Mouse (Mus musculus): ENCODE measurements around the gene 4931428L18Rik. TPM values are rescaled to one million over a fixed set of nuclear protein-coding genes. Genes with fewer than 3 reads are reported as not detected.

The 4931428L18Rik gene
- polyA plus RNA-seq, 1 experiment from 2014 or later: not detected

DNA sequence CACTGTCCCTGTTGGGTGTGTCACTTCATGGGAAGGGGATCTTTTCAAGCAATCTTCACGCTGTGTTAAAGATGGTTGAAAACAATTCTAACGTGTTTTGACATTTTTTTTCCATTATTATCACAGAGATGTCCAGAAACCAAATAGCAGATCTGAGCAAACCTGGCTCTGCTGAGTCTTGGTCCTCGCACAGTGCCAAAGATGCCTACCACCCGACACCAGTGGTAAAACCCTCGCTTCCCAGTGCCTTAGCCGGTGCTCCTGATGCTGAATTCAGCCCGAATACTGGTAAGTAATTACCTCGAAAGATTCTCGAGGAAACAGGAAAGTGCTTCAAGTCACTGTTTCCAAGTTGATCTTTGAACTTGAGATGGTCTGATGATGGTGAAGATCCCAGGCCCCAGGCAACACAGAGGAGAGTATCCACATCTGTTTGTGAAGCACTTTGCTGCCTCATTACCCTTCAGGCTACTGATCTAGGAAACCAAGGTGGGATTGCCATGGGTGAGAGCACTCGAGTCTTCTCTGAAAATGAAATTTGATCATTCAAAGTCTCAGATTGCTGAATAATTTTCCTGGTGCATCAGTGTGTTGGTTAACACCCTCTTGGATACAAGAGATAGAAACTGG, 32.1 kb downstream of the 4931428L18Rik start:
- Histone ChIP-seq H3K4me1 (no peaks in the 10 kb centered on the region), H3K9ac (no peak overlapping the region), H3K4me3 (no peak overlapping the region), H3K36me3 (no peaks in the 10 kb centered on the region), H3K27ac (no peak overlapping the region), H3K4me2 (no peak overlapping the region), H3K27me3 (replicated peaks) (no peaks in the 10 kb centered on the region), H3K9me3 (replicated peaks) (no peaks in the 10 kb centered on the region)
- ATAC-seq: no peak
- 58% methylated on average over 10 of the region's 10 CpGs for WGBS (ENCODE audit: insufficient replicate concordance)

DNA sequence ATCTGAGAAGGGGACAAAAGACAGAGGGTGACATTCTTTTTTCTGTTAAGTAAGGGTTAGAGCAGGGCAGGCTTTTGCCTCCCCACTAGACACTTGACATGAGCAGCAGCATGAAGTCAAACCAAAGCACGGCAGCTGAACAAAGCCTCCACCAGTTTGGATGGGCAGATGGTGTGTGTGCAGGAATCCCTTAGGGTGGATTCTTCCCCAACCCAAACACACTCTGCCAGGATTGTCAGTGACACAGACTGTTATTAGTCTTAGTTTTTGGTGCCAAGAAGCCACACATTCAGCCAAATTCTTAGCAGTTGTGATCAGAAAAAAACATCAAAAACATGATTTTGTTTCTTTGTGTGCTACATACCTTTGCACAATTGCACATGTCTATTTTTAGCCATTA, 44.2 kb downstream of the 4931428L18Rik start:
- Histone ChIP-seq H3K4me1 (no peaks in the 10 kb centered on the region), H3K4me2 (no peak overlapping the region), H3K4me3 (no peak overlapping the region), H3K36me3 (no peaks in the 10 kb centered on the region), H3K9ac (no peak overlapping the region), H3K9me3 (replicated peaks) (no peaks in the 10 kb centered on the region), H3K27me3 (replicated peaks) (no peaks in the 10 kb centered on the region), H3K27ac (no peak overlapping the region)
- WGBS (ENCODE audit: insufficient replicate concordance): 63% methylated on average over 1 of the region's 1 CpGs
- ATAC-seq: no peak

DNA sequence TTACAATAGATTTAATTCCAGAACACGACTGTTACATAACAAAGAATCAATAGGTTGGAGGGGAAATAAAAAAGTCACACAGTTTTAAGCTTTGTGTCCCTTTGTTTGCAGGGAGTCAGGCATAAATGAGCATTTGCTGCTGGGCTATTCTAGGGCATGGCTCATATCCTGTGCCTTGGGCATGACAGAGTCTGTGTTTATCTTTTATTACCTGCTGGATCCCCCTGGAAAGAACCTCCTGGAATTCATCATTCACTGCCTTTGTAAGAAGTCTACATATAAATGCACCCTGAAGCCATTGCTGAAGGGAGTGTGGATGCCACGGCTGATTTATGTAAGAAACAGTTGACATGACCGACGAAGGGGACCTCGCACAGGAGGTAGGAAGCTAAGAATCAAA, 46.4 kb downstream of the 4931428L18Rik start, which contains the start of gene Lgsn:
Gene Lgsn, plus strand, starts transcription at position 301 of the 400 bp plus-strand sequence.
- WGBS (ENCODE audit: insufficient replicate concordance): 56% methylated on average over 5 of the region's 5 CpGs

DNA sequence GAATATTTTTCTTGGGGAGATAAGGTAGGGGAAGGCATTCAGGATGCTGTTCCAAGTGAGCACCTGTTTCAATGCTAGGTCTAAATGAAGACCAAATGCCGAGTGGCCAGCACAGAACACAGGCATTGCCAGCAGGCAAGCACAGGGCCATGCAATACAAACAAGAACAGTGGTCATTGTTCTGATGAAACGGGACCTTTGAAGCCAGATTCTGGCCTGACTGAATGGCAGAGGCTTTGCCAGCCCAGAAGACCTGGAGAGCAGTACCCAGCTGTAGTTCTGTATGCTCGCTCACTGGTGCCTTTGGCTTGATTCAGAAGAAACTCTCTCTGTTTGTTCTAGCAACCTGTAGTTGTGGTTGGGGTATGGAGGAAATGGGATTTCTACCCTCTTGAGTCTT, 47.1 kb downstream of the 4931428L18Rik start:
- Histone ChIP-seq H3K4me2 (no peak overlapping the region), H3K9ac (no peak overlapping the region), H3K27ac (no peak overlapping the region), H3K27me3 (replicated peaks) (no peaks in the 10 kb centered on the region), H3K36me3 (no peaks in the 10 kb centered on the region), H3K4me3 (no peak overlapping the region), H3K4me1 (no peaks in the 10 kb centered on the region), H3K9me3 (replicated peaks) (no peaks in the 10 kb centered on the region)
- no peak for ATAC-seq
- 53% methylated on average over 3 of the region's 3 CpGs for WGBS (ENCODE audit: insufficient replicate concordance)

More for the DNA sequence above, 46.4 kb downstream of the 4931428L18Rik start, which contains the start of gene Lgsn:
- Histone ChIP-seq H3K27ac (no peak within 1 kb of the TSS), H3K4me1 (no peaks in the 10 kb centered on the region), H3K9ac (no peak within 1 kb of the TSS), H3K4me2 (no peak within 1 kb of the TSS), H3K4me3 (no peak within 1 kb of the TSS), H3K9me3 (replicated peaks) (no peaks in the 10 kb centered on the region), H3K36me3 (no peaks in the 10 kb centered on the region), H3K27me3 (replicated peaks) (no peaks in the 10 kb centered on the region)
- no peak for ATAC-seq

DNA sequence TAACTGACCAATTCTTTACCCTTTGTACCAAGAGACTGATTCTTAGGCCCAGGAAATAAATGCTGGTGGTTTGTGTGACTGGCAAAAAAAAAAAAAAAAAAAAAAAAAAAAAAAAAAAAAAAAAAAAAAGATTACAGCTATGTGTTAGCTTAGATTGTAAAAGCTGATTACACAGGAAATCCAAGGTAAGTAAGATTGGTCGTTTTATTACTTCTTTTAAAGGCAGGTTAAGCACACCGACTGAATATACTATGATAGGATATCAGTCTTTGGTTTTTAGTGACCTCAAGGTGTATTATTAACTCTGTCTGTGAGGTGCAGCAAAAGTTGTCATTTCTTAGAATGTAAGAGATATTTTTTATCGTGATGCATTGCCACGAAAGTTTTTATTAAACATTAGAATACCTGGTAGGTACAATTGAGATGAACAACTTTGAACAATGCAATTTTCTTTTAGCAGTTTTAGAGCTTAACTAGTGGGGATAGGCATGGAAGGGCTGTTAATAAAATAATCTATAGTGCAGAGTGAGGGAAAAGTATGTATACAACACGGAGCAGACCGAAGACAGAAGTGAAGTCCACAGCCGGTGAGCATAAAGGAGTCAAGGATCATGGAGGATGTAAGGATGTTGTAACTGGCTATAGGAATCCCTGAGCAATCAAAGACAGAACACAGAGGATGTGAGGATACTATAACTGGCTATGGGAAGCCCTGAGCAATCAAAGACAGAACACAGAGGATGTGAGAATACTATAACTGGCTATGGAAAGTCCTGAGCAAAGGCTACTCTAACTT, 57.0 kb downstream of the 4931428L18Rik start:
- Histone ChIP-seq H3K36me3 (no peaks in the 10 kb centered on the region), H3K9ac (no peak overlapping the region), H3K27me3 (replicated peaks) (no peaks in the 10 kb centered on the region), H3K9me3 (replicated peaks) (no peaks in the 10 kb centered on the region), H3K4me1 (no peaks in the 10 kb centered on the region), H3K27ac (no peak overlapping the region), H3K4me2 (no peak overlapping the region), H3K4me3 (no peak overlapping the region)
- ATAC-seq: no peak
- 76% methylated on average over 7 of the region's 7 CpGs for WGBS (ENCODE audit: insufficient replicate concordance)

DNA sequence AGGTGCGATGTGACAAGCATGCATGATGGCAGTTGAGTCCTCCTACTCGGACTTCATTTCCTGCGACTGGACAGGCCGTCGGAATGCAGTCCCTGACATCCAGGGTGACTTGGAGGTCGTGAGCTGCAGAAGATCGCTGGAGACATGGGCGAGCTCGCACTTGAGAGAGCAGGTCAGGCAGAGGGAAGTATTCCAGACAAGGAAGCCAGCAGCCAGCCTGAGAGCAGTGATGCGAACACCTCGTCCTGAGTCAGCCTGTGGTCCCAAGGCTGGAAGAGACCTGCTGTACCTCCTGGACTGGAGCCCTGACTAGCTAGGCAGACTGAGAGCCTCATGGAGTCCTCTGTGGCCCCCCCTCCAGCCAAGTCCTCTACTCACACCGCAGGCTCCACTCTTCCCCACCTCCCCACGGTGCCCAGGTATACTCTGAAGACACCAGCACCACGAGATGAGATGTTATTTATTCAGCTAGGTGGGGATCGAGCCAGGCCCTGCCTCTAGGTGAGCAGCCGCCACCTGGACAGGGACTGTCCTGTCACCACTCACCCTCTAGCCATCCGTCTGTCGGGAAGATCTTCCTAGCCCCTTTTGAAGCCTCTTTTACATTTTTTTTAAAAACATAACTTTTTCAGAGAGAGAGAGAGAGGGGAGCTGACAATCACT, 57.8 kb downstream of the 4931428L18Rik start:
- Histone ChIP-seq H3K27me3 (replicated peaks) (no peaks in the 10 kb centered on the region), H3K4me2 (no peak overlapping the region), H3K4me1 (no peaks in the 10 kb centered on the region), H3K9me3 (replicated peaks) (no peaks in the 10 kb centered on the region), H3K4me3 (no peak overlapping the region), H3K9ac (no peak overlapping the region), H3K36me3 (no peaks in the 10 kb centered on the region), H3K27ac (no peak overlapping the region)
- ATAC-seq: no peak
- 64% methylated on average over 18 of the region's 18 CpGs for WGBS (ENCODE audit: insufficient replicate concordance)

DNA sequence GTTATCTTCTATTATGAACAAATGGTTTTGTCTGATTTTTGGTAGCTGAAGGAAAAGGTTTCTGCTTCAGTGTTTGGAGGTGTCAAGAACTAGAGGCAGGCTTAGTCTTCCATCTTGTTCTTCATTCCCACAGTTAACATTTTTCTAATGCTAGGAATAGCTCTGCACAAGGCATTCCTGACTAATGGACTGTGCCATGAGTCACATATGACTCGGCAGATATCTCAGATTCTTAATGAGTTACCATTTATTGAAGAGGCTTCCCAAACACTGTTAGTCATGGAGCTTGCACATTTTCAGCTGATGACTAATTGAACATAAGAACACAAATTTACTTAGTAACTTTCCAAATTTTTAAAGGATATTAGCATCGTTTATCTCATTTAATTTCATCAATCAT, 65.6 kb downstream of the 4931428L18Rik start:
- ATAC-seq: no peak
- Histone ChIP-seq H3K27me3 (replicated peaks) (no peaks in the 10 kb centered on the region), H3K4me1 (no peaks in the 10 kb centered on the region), H3K36me3 (no peaks in the 10 kb centered on the region), H3K27ac (no peak overlapping the region), H3K4me3 (no peak overlapping the region), H3K9ac (no peak overlapping the region), H3K4me2 (no peak overlapping the region), H3K9me3 (replicated peaks) (no peaks in the 10 kb centered on the region)
- 52% methylated on average over 2 of the region's 2 CpGs for WGBS (ENCODE audit: insufficient replicate concordance)

DNA sequence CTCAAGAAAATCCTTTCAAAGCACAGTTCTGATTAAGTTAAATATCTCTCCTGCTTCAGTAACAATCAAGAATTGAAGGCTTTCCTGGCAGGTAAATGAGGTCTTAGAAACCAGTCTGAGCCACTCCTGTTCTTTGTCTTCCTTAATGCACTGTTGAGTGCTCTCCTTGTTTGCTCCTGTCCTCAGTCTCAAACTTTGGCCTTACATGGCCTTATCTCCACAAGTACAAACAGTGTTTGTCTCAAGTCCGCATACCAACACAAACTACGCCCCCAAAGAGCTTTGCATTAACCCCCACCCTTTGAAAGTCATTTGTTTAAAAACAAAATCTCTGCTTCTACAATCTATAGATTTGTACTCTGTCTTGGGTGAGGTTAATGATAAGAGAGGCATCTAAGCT, 66.3 kb downstream of the 4931428L18Rik start:
- Histone ChIP-seq H3K9ac (no peak overlapping the region), H3K4me3 (no peak overlapping the region), H3K27me3 (replicated peaks) (no peaks in the 10 kb centered on the region), H3K9me3 (replicated peaks) (no peaks in the 10 kb centered on the region), H3K36me3 (no peaks in the 10 kb centered on the region), H3K4me2 (no peak overlapping the region), H3K27ac (no peak overlapping the region), H3K4me1 (no peaks in the 10 kb centered on the region)
- no peak for ATAC-seq
- WGBS (ENCODE audit: insufficient replicate concordance): 41% methylated on average over 2 of the region's 2 CpGs

DNA sequence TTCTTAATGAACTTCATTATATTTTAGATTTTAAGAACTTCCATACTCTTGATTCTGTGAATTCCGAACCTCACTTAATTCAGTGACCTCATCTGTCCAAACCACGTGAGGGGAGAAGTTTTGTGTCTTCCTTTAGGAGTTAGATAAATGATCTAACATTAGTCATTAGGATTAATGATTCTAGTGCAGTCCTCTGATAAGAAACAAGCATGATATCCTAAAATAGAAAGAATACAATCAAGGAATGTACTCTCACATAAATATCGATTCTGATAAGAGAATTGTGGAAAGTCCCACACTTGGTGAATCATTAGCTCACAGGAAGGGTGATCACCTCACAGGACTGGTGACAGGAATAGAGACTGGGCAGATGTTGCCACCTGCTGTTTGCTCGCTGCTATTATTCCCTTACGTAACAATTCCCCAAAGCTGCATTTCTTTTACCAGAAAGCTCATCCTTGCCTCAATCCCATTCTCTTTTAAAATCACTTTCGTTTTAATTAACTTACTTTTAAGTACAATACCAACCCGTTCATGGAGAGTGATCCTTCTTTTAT, 68.6 kb downstream of the 4931428L18Rik start:
- Histone ChIP-seq H3K4me2 (no peak overlapping the region), H3K9ac (no peak overlapping the region), H3K27ac (no peak overlapping the region), H3K4me1 (no peaks in the 10 kb centered on the region), H3K4me3 (no peak overlapping the region), H3K27me3 (replicated peaks) (no peaks in the 10 kb centered on the region), H3K9me3 (replicated peaks) (no peaks in the 10 kb centered on the region), H3K36me3 (no peaks in the 10 kb centered on the region)
- 18% methylated on average over 7 of the region's 7 CpGs for WGBS (ENCODE audit: insufficient replicate concordance)
- ATAC-seq: no peak

DNA sequence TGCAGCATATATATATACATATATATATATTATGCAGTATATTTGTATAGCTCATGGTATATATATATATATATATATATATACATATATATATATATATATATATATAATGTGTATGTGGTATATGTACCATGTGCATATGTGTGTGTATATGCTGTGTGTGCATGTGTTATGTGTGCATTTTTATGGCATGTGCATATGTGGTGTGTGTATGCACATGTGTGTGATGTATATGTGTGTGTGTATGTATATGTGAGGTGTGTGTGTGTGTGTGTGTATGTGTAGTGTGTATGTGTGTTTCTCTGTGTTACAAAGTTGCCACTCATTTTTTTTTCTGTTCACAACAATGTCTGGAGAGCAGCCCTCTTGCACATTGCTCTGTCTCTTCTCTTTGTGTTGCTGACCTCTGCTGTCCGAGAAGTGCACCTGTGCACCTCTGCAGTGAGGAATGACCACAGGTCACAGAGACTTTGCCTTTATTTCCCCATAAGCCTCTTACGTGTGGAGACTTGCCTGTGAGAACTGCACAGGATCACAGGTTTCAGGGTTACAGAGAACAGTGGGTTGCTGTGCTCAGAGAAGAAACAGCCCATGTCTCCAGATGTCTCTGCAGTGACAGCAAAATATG, 69.6 kb downstream of the 4931428L18Rik start:
- H3K4me3 ChIP-seq: no peak overlapping the region
- H3K4me2 ChIP-seq: no peak overlapping the region
- H3K9me3 ChIP-seq (replicated peaks): no peaks in the 10 kb centered on the region
- 42% methylated on average over 2 of the region's 2 CpGs for WGBS (ENCODE audit: insufficient replicate concordance)
- ATAC-seq: peak; percentile 42; the same call in 1 of the 2 replicates
- no peak overlapping the region for H3K9ac ChIP-seq
- no peaks in the 10 kb centered on the region for H3K27me3 ChIP-seq (replicated peaks)
- H3K27ac ChIP-seq: no peak overlapping the region
- no peaks in the 10 kb centered on the region for H3K4me1 ChIP-seq
- no peaks in the 10 kb centered on the region for H3K36me3 ChIP-seq

DNA sequence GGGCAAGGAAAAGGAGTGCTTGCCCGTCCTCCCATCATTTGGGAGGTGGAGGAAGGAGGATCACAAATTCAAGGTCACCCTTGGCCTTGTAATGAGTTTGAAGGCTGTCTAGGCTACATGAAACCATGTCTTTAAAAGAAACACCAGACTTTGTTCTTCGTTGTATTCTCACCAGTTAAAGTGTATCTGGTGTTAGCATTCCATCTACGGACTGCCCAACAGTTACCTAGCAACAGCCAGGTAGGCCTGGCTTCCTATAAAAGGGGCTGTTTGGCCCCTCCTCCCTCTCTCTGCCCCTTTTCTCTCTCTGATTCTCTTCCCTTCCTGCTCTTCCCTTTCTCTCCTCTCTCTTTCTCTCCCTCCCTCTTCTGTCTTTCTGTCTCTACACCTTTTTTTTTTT, 71.9 kb downstream of the 4931428L18Rik start:
- ATAC-seq: no peak
- no peaks in the 10 kb centered on the region for H3K36me3 ChIP-seq
- H3K4me1 ChIP-seq: no peaks in the 10 kb centered on the region
- H3K4me2 ChIP-seq: no peak overlapping the region
- H3K27me3 ChIP-seq (replicated peaks): no peaks in the 10 kb centered on the region
- H3K9ac ChIP-seq: no peak overlapping the region
- no peak overlapping the region for H3K4me3 ChIP-seq
- H3K27ac ChIP-seq: no peak overlapping the region
- H3K9me3 ChIP-seq (replicated peaks): no peaks in the 10 kb centered on the region
- WGBS (ENCODE audit: insufficient replicate concordance): 53% methylated on average over 3 of the region's 3 CpGs

All from liver, embryonic 12.5 days (tissue).